Mouse (Mus musculus): Measurements from ENCODE around the gene 2310022B05Rik. TPM values are rescaled to one million over a fixed set of nuclear protein-coding genes. Genes with fewer than 3 reads are reported as not detected.

2310022B05Rik gene
- polyA plus RNA-seq, 1 experiment: 85.4 TPM

- Histone ChIP-seq H3K4me1 (ENCODE audit: control insufficient read depth, insufficient read depth, low read length) (peaks cover 15% of the 10 kb centered on the region), H3K4me3 (replicated peaks; ENCODE audit: extremely low read depth, low read depth, low read length) (no peak overlapping the region)
- no peak for TF ChIP-seq POLR2A (IDR thresholded peaks at IDR 0.05; ENCODE audit: borderline replicate concordance, extremely low read depth, low read depth, low read length)
- TF ChIP-seq CTCF (IDR thresholded peaks at IDR 0.05; ENCODE audit: insufficient read depth, low read length): no peak
- no peak for DNase-seq
These were observed 14.9 kb downstream of the 2310022B05Rik start for GRCm38 (mm10) chr8:124648311-124648710.

GRCm38 (mm10) chr8:124643540-124644339 lies 19.4 kb downstream of the 2310022B05Rik start:
- H3K4me1 ChIP-seq (ENCODE audit: control insufficient read depth, insufficient read depth, low read length): peaks cover 12% of the 10 kb centered on the region
- WGBS: 26% methylated on average over 18 of the region's 18 CpGs
- TF ChIP-seq CTCF (IDR thresholded peaks at IDR 0.05; ENCODE audit: insufficient read depth, low read length) (no peak), POLR2A (IDR thresholded peaks at IDR 0.05; ENCODE audit: borderline replicate concordance, extremely low read depth, low read depth, low read length) (no peak)
- no peak overlapping the region for H3K4me3 ChIP-seq (replicated peaks; ENCODE audit: extremely low read depth, low read depth, low read length)
- peak; percentile 60 for DNase-seq

GRCm38 (mm10) chr8:124641599-124641998 lies 21.6 kb downstream of the 2310022B05Rik start:
- no peak for DNase-seq
- H3K4me3 ChIP-seq (replicated peaks; ENCODE audit: extremely low read depth, low read depth, low read length): no peak overlapping the region
- 86% methylated on average over 8 of the region's 8 CpGs for whole genome bisulfite sequencing
- no peak for TF ChIP-seq CTCF (IDR thresholded peaks at IDR 0.05; ENCODE audit: insufficient read depth, low read length)
- TF ChIP-seq POLR2A (IDR thresholded peaks at IDR 0.05; ENCODE audit: borderline replicate concordance, extremely low read depth, low read depth, low read length): no peak
- peaks cover 12% of the 10 kb centered on the region for H3K4me1 ChIP-seq (ENCODE audit: control insufficient read depth, insufficient read depth, low read length)

GRCm38 (mm10) chr8:124635247-124635502 lies 28.0 kb downstream of the 2310022B05Rik start:
- no peak for DNase-seq
- Histone ChIP-seq H3K4me3 (replicated peaks; ENCODE audit: extremely low read depth, low read depth, low read length) (no peak overlapping the region), H3K4me1 (ENCODE audit: control insufficient read depth, insufficient read depth, low read length) (peaks cover 2% of the 10 kb centered on the region; the same call in 1 of the 2 replicates)
- WGBS: 80% methylated on average over 8 of the region's 8 CpGs
- TF ChIP-seq CTCF (IDR thresholded peaks at IDR 0.05; ENCODE audit: insufficient read depth, low read length) (no peak), POLR2A (IDR thresholded peaks at IDR 0.05; ENCODE audit: borderline replicate concordance, extremely low read depth, low read depth, low read length) (no peak)

- Histone ChIP-seq H3K4me3 (replicated peaks; ENCODE audit: extremely low read depth, low read depth, low read length) (no peak overlapping the region), H3K4me1 (ENCODE audit: control insufficient read depth, insufficient read depth, low read length) (peaks cover 2% of the 10 kb centered on the region; the same call in 1 of the 2 replicates)
- WGBS: 83% methylated on average over 13 of the region's 13 CpGs
- TF ChIP-seq CTCF (IDR thresholded peaks at IDR 0.05; ENCODE audit: insufficient read depth, low read length) (no peak), POLR2A (IDR thresholded peaks at IDR 0.05; ENCODE audit: borderline replicate concordance, extremely low read depth, low read depth, low read length) (no peak)
- no peak for DNase-seq
These were observed 28.5 kb downstream of the 2310022B05Rik start for GRCm38 (mm10) chr8:124634411-124635246.

- WGBS: 64% methylated on average over 14 of the region's 14 CpGs
- DNase-seq: peak; percentile 40
- Histone ChIP-seq H3K4me1 (ENCODE audit: control insufficient read depth, insufficient read depth, low read length) (peaks cover 2% of the 10 kb centered on the region; the same call in 1 of the 2 replicates), H3K4me3 (replicated peaks; ENCODE audit: extremely low read depth, low read depth, low read length) (no peak overlapping the region)
- no peak for TF ChIP-seq POLR2A (IDR thresholded peaks at IDR 0.05; ENCODE audit: borderline replicate concordance, extremely low read depth, low read depth, low read length)
- no peak for TF ChIP-seq CTCF (IDR thresholded peaks at IDR 0.05; ENCODE audit: insufficient read depth, low read length)
These were observed 30.0 kb downstream of the 2310022B05Rik start for GRCm38 (mm10) chr8:124633001-124633703.

- peaks cover 2% of the 10 kb centered on the region; the same call in 1 of the 2 replicates for H3K4me1 ChIP-seq (ENCODE audit: control insufficient read depth, insufficient read depth, low read length)
- H3K4me3 ChIP-seq (replicated peaks; ENCODE audit: extremely low read depth, low read depth, low read length): no peak overlapping the region
- no peak for TF ChIP-seq POLR2A (IDR thresholded peaks at IDR 0.05; ENCODE audit: borderline replicate concordance, extremely low read depth, low read depth, low read length)
- no peak for TF ChIP-seq CTCF (IDR thresholded peaks at IDR 0.05; ENCODE audit: insufficient read depth, low read length)
- DNase-seq: no peak
- WGBS: 36% methylated on average over 7 of the region's 7 CpGs
These were observed 31.2 kb downstream of the 2310022B05Rik start for GRCm38 (mm10) chr8:124631966-124632365.

- Histone ChIP-seq H3K4me3 (replicated peaks; ENCODE audit: extremely low read depth, low read depth, low read length) (no peak overlapping the region), H3K4me1 (ENCODE audit: control insufficient read depth, insufficient read depth, low read length) (peaks cover 2% of the 10 kb centered on the region; the same call in 1 of the 2 replicates)
- no peak for DNase-seq
- no peak for TF ChIP-seq POLR2A (IDR thresholded peaks at IDR 0.05; ENCODE audit: borderline replicate concordance, extremely low read depth, low read depth, low read length)
- TF ChIP-seq CTCF (IDR thresholded peaks at IDR 0.05; ENCODE audit: insufficient read depth, low read length): no peak
- WGBS: 58% methylated on average over 4 of the region's 4 CpGs
These were observed 32.3 kb downstream of the 2310022B05Rik start for GRCm38 (mm10) chr8:124630891-124631290.

- TF ChIP-seq CTCF (IDR thresholded peaks at IDR 0.05; ENCODE audit: insufficient read depth, low read length) (no peak), POLR2A (IDR thresholded peaks at IDR 0.05; ENCODE audit: borderline replicate concordance, extremely low read depth, low read depth, low read length) (no peak)
- 64% methylated on average over 6 of the region's 6 CpGs for WGBS
- Histone ChIP-seq H3K4me3 (replicated peaks; ENCODE audit: extremely low read depth, low read depth, low read length) (no peak overlapping the region), H3K4me1 (ENCODE audit: control insufficient read depth, insufficient read depth, low read length) (peaks cover 2% of the 10 kb centered on the region; the same call in 1 of the 2 replicates)
- no peak for DNase-seq
These were observed 32.7 kb downstream of the 2310022B05Rik start for GRCm38 (mm10) chr8:124630489-124630888.
